Mouse (Mus musculus): Measurements from ENCODE around the gene Itpr2.

GRCm38 (mm10) chr6:146371511-146371910 lies 130.5 kb downstream of the Itpr2 start:
- TF ChIP-seq CTCF (IDR thresholded peaks at IDR 0.05; ENCODE audit: control insufficient read depth, insufficient read depth, low read length), result no peak
- no peak for TF ChIP-seq POLR2A (IDR thresholded peaks at IDR 0.05; ENCODE audit: borderline replicate concordance, control insufficient read depth, low read depth, low read length)

Measured in bone marrow, adult 2 months (tissue).